Mouse (Mus musculus): ENCODE measurements around the gene Rbp3. TPM values are rescaled to one million over a fixed set of nuclear protein-coding genes. Genes with fewer than 3 reads are reported as not detected.

The Rbp3 gene
- polyA plus RNA-seq, 1 experiment from 2014 or later, result not detected

- H3K9me3 ChIP-seq (ENCODE audit: control insufficient read depth), result no peaks in the 10 kb centered on the region
- WGBS, result 75% methylated on average over 5 of the region's 5 CpGs
- no peaks in the 10 kb centered on the region for H3K4me1 ChIP-seq (replicated peaks; ENCODE audit: control insufficient read depth, insufficient read depth, low read length)
- H3K4me3 ChIP-seq (ENCODE audit: low read depth, low read length), result no peak overlapping the region
- ATAC-seq, result no peak
- H3K27me3 ChIP-seq (replicated peaks; ENCODE audit: control insufficient read depth, insufficient read depth, low read length), result no peaks in the 10 kb centered on the region
- no peaks in the 10 kb centered on the region for H3K36me3 ChIP-seq (ENCODE audit: control insufficient read depth, insufficient read depth)
- no peak overlapping the region for H3K27ac ChIP-seq (ENCODE audit: low read depth, low read length)
- no peak for TF ChIP-seq CTCF (IDR thresholded peaks at IDR 0.05; ENCODE audit: low read depth)
- no peak overlapping the region for H3K4me2 ChIP-seq (replicated peaks; ENCODE audit: low read depth)
- no peak overlapping the region for H3K9ac ChIP-seq (ENCODE audit: low read depth, low read length)
Measured at GRCm38 (mm10) chr14:33942222-33942621, 11.6 kb upstream of the Rbp3 start.

- no peaks in the 10 kb centered on the region for H3K27me3 ChIP-seq (replicated peaks; ENCODE audit: control insufficient read depth, insufficient read depth, low read length)
- TF ChIP-seq CTCF (IDR thresholded peaks at IDR 0.05; ENCODE audit: low read depth), result no peak
- no peaks in the 10 kb centered on the region for H3K9me3 ChIP-seq (ENCODE audit: control insufficient read depth)
- no peak for ATAC-seq
- no peak overlapping the region for H3K4me2 ChIP-seq (replicated peaks; ENCODE audit: low read depth)
- no peak overlapping the region for H3K9ac ChIP-seq (ENCODE audit: low read depth, low read length)
- no peaks in the 10 kb centered on the region for H3K4me1 ChIP-seq (replicated peaks; ENCODE audit: control insufficient read depth, insufficient read depth, low read length)
- 70% methylated on average over 6 of the region's 6 CpGs for WGBS
- no peaks in the 10 kb centered on the region for H3K36me3 ChIP-seq (ENCODE audit: control insufficient read depth, insufficient read depth)
- H3K4me3 ChIP-seq (ENCODE audit: low read depth, low read length), result no peak overlapping the region
- H3K27ac ChIP-seq (ENCODE audit: low read depth, low read length), result no peak overlapping the region
Measured at GRCm38 (mm10) chr14:33946125-33946524, 7.7 kb upstream of the Rbp3 start.

- WGBS, result 42% methylated on average over 6 of the region's 6 CpGs
- Histone ChIP-seq H3K4me1 (replicated peaks; ENCODE audit: control insufficient read depth, insufficient read depth, low read length) (no peaks in the 10 kb centered on the region), H3K27ac (ENCODE audit: low read depth, low read length) (no peak overlapping the region), H3K36me3 (ENCODE audit: control insufficient read depth, insufficient read depth) (no peaks in the 10 kb centered on the region), H3K9ac (ENCODE audit: low read depth, low read length) (no peak overlapping the region), H3K4me2 (replicated peaks; ENCODE audit: low read depth) (no peak overlapping the region), H3K9me3 (ENCODE audit: control insufficient read depth) (no peaks in the 10 kb centered on the region), H3K27me3 (replicated peaks; ENCODE audit: control insufficient read depth, insufficient read depth, low read length) (no peaks in the 10 kb centered on the region), H3K4me3 (ENCODE audit: low read depth, low read length) (no peak overlapping the region)
- peak; percentile 36 for TF ChIP-seq CTCF (IDR thresholded peaks at IDR 0.05; ENCODE audit: low read depth)
- ATAC-seq, result no peak
Measured at GRCm38 (mm10) chr14:33952233-33952981, 1.4 kb upstream of the Rbp3 start.

- no peak overlapping the region for H3K4me2 ChIP-seq (replicated peaks; ENCODE audit: low read depth)
- 72% methylated on average over 13 of the region's 13 CpGs for WGBS
- H3K27ac ChIP-seq (ENCODE audit: low read depth, low read length), result no peak overlapping the region
- H3K9me3 ChIP-seq (ENCODE audit: control insufficient read depth), result no peaks in the 10 kb centered on the region
- H3K4me3 ChIP-seq (ENCODE audit: low read depth, low read length), result no peak overlapping the region
- TF ChIP-seq CTCF (IDR thresholded peaks at IDR 0.05; ENCODE audit: low read depth), result peak; percentile 28
- H3K36me3 ChIP-seq (ENCODE audit: control insufficient read depth, insufficient read depth), result no peaks in the 10 kb centered on the region
- ATAC-seq, result no peak
- no peaks in the 10 kb centered on the region for H3K4me1 ChIP-seq (replicated peaks; ENCODE audit: control insufficient read depth, insufficient read depth, low read length)
- no peaks in the 10 kb centered on the region for H3K27me3 ChIP-seq (replicated peaks; ENCODE audit: control insufficient read depth, insufficient read depth, low read length)
- no peak overlapping the region for H3K9ac ChIP-seq (ENCODE audit: low read depth, low read length)
Measured at GRCm38 (mm10) chr14:33956055-33956454, 2.3 kb downstream of the Rbp3 start.

GRCm38 (mm10) chr14:33958186-33958585 is 4.4 kb downstream of the Rbp3 start:
- no peak overlapping the region for H3K9ac ChIP-seq (ENCODE audit: low read depth, low read length)
- no peaks in the 10 kb centered on the region for H3K27me3 ChIP-seq (replicated peaks; ENCODE audit: control insufficient read depth, insufficient read depth, low read length)
- no peak for ATAC-seq
- no peaks in the 10 kb centered on the region for H3K36me3 ChIP-seq (ENCODE audit: control insufficient read depth, insufficient read depth)
- 86% methylated on average over 4 of the region's 4 CpGs for WGBS
- no peaks in the 10 kb centered on the region for H3K4me1 ChIP-seq (replicated peaks; ENCODE audit: control insufficient read depth, insufficient read depth, low read length)
- H3K4me2 ChIP-seq (replicated peaks; ENCODE audit: low read depth), result no peak overlapping the region
- H3K27ac ChIP-seq (ENCODE audit: low read depth, low read length), result no peak overlapping the region
- H3K9me3 ChIP-seq (ENCODE audit: control insufficient read depth), result no peaks in the 10 kb centered on the region
- no peak overlapping the region for H3K4me3 ChIP-seq (ENCODE audit: low read depth, low read length)
- TF ChIP-seq CTCF (IDR thresholded peaks at IDR 0.05; ENCODE audit: low read depth), result no peak

- 46% methylated on average over 3 of the region's 3 CpGs for WGBS
- Histone ChIP-seq H3K4me1 (replicated peaks; ENCODE audit: control insufficient read depth, insufficient read depth, low read length) (no peaks in the 10 kb centered on the region), H3K4me3 (ENCODE audit: low read depth, low read length) (no peak overlapping the region), H3K27ac (ENCODE audit: low read depth, low read length) (no peak overlapping the region), H3K9me3 (ENCODE audit: control insufficient read depth) (no peaks in the 10 kb centered on the region), H3K27me3 (replicated peaks; ENCODE audit: control insufficient read depth, insufficient read depth, low read length) (no peaks in the 10 kb centered on the region), H3K9ac (ENCODE audit: low read depth, low read length) (no peak overlapping the region), H3K4me2 (replicated peaks; ENCODE audit: low read depth) (no peak overlapping the region), H3K36me3 (ENCODE audit: control insufficient read depth, insufficient read depth) (no peaks in the 10 kb centered on the region)
- ATAC-seq, result no peak
- TF ChIP-seq CTCF (IDR thresholded peaks at IDR 0.05; ENCODE audit: low read depth), result no peak
Measured at GRCm38 (mm10) chr14:33958841-33959240, 5.0 kb downstream of the Rbp3 start.
